Mouse (Mus musculus): ENCODE data around the gene Il1r1. TPM values are rescaled to one million over a fixed set of nuclear protein-coding genes. Genes with fewer than 3 reads are reported as not detected.

Il1r1 gene
- polyA plus RNA-seq, 1 experiment from 2014 or later = 17.8 TPM

GRCm38 (mm10) chr1:40262441-40263121, 37.7 kb downstream of the Il1r1 start:
- H3K4me2 ChIP-seq = no peak overlapping the region
- no peaks in the 10 kb centered on the region for H3K9me3 ChIP-seq (replicated peaks)
- peaks cover 6% of the 10 kb centered on the region for H3K4me1 ChIP-seq
- ATAC-seq = no peak
- H3K27me3 ChIP-seq (replicated peaks) = peaks cover 25% of the 10 kb centered on the region
- H3K9ac ChIP-seq = no peak overlapping the region
- no peak overlapping the region for H3K27ac ChIP-seq
- 57% methylated on average over 9 of the region's 9 CpGs for WGBS (ENCODE audit: insufficient replicate concordance)
- no peak overlapping the region for H3K4me3 ChIP-seq
- no peaks in the 10 kb centered on the region for H3K36me3 ChIP-seq

GRCm38 (mm10) chr1:40263122-40263498, 38.2 kb downstream of the Il1r1 start:
- Histone ChIP-seq H3K27ac (no peak overlapping the region), H3K4me2 (no peak overlapping the region), H3K4me3 (no peak overlapping the region), H3K4me1 (peaks cover 6% of the 10 kb centered on the region), H3K27me3 (replicated peaks) (peaks cover 25% of the 10 kb centered on the region), H3K36me3 (no peaks in the 10 kb centered on the region), H3K9ac (no peak overlapping the region), H3K9me3 (replicated peaks) (no peaks in the 10 kb centered on the region)
- WGBS (ENCODE audit: insufficient replicate concordance) = 24% methylated on average over 7 of the region's 7 CpGs
- no peak; the same call in 1 of the 2 replicates for ATAC-seq

- H3K4me3 ChIP-seq = no peak overlapping the region
- WGBS (ENCODE audit: insufficient replicate concordance) = 66% methylated on average over 8 of the region's 8 CpGs
- H3K4me1 ChIP-seq = peaks cover 6% of the 10 kb centered on the region
- H3K27ac ChIP-seq = no peak overlapping the region
- no peaks in the 10 kb centered on the region for H3K36me3 ChIP-seq
- no peak for ATAC-seq
- no peak overlapping the region for H3K9ac ChIP-seq
- H3K4me2 ChIP-seq = no peak overlapping the region
- no peaks in the 10 kb centered on the region for H3K9me3 ChIP-seq (replicated peaks)
- peaks cover 25% of the 10 kb centered on the region for H3K27me3 ChIP-seq (replicated peaks)
These were observed 38.8 kb downstream of the Il1r1 start for GRCm38 (mm10) chr1:40263679-40264078.

- no peak overlapping the region for H3K27ac ChIP-seq
- H3K36me3 ChIP-seq = no peaks in the 10 kb centered on the region
- no peak for ATAC-seq
- H3K4me1 ChIP-seq = peaks cover 8% of the 10 kb centered on the region
- no peak overlapping the region for H3K4me3 ChIP-seq
- 38% methylated on average over 6 of the region's 6 CpGs for WGBS (ENCODE audit: insufficient replicate concordance)
- H3K9ac ChIP-seq = no peak overlapping the region
- no peaks in the 10 kb centered on the region for H3K9me3 ChIP-seq (replicated peaks)
- no peak overlapping the region for H3K4me2 ChIP-seq
- peaks cover 25% of the 10 kb centered on the region for H3K27me3 ChIP-seq (replicated peaks)
These were observed 40.5 kb downstream of the Il1r1 start for GRCm38 (mm10) chr1:40265301-40265835.

GRCm38 (mm10) chr1:40266431-40267260, 41.8 kb downstream of the Il1r1 start:
- Histone ChIP-seq H3K9me3 (replicated peaks) (no peaks in the 10 kb centered on the region), H3K4me3 (peak overlapping the region; percentile 53), H3K27ac (no peak overlapping the region), H3K4me1 (peaks cover 14% of the 10 kb centered on the region), H3K4me2 (peak overlapping the region; percentile 61), H3K27me3 (replicated peaks) (peaks cover 25% of the 10 kb centered on the region), H3K36me3 (no peaks in the 10 kb centered on the region), H3K9ac (peak overlapping the region; percentile 65; the same call in 1 of the 2 replicates)
- whole genome bisulfite sequencing (ENCODE audit: insufficient replicate concordance) = 6% methylated on average over 36 of the region's 36 CpGs
- peak; percentile 56 for ATAC-seq

GRCm38 (mm10) chr1:40267846-40268245, 43.0 kb downstream of the Il1r1 start:
- Histone ChIP-seq H3K27me3 (replicated peaks) (peaks cover 25% of the 10 kb centered on the region), H3K4me3 (peak overlapping the region; percentile 53), H3K9ac (no peak overlapping the region; the same call in 1 of the 2 replicates), H3K4me1 (peaks cover 14% of the 10 kb centered on the region), H3K4me2 (peak overlapping the region; percentile 61), H3K27ac (no peak overlapping the region), H3K9me3 (replicated peaks) (no peaks in the 10 kb centered on the region), H3K36me3 (no peaks in the 10 kb centered on the region)
- ATAC-seq = no peak
- 68% methylated on average over 6 of the region's 6 CpGs for WGBS (ENCODE audit: insufficient replicate concordance)

- WGBS (ENCODE audit: insufficient replicate concordance) = 59% methylated on average over 6 of the region's 6 CpGs
- H3K9ac ChIP-seq = no peak overlapping the region
- no peaks in the 10 kb centered on the region for H3K36me3 ChIP-seq
- ATAC-seq = no peak
- H3K9me3 ChIP-seq (replicated peaks) = no peaks in the 10 kb centered on the region
- peaks cover 17% of the 10 kb centered on the region for H3K4me1 ChIP-seq
- H3K27me3 ChIP-seq (replicated peaks) = peaks cover 25% of the 10 kb centered on the region
- H3K4me2 ChIP-seq = peak overlapping the region; percentile 61
- H3K4me3 ChIP-seq = peak overlapping the region; percentile 53
- H3K27ac ChIP-seq = no peak overlapping the region
These were observed 43.7 kb downstream of the Il1r1 start for GRCm38 (mm10) chr1:40268536-40268935.

GRCm38 (mm10) chr1:40270415-40270814, 45.5 kb downstream of the Il1r1 start:
- no peak for ATAC-seq
- WGBS (ENCODE audit: insufficient replicate concordance) = 76% methylated on average over 12 of the region's 12 CpGs
- Histone ChIP-seq H3K9me3 (replicated peaks) (no peaks in the 10 kb centered on the region), H3K9ac (no peak overlapping the region), H3K4me1 (peaks cover 30% of the 10 kb centered on the region), H3K27me3 (replicated peaks) (peaks cover 21% of the 10 kb centered on the region), H3K4me2 (no peak overlapping the region), H3K27ac (no peak overlapping the region), H3K4me3 (no peak overlapping the region), H3K36me3 (no peaks in the 10 kb centered on the region)

- peaks cover 15% of the 10 kb centered on the region for H3K27me3 ChIP-seq (replicated peaks)
- no peaks in the 10 kb centered on the region for H3K36me3 ChIP-seq
- no peak overlapping the region for H3K4me2 ChIP-seq
- H3K9ac ChIP-seq = no peak overlapping the region
- no peak overlapping the region; the same call in 1 of the 2 replicates for H3K27ac ChIP-seq
- H3K4me1 ChIP-seq = peaks cover 30% of the 10 kb centered on the region
- 23% methylated on average over 4 of the region's 4 CpGs for WGBS (ENCODE audit: insufficient replicate concordance)
- H3K9me3 ChIP-seq (replicated peaks) = no peaks in the 10 kb centered on the region
- ATAC-seq = no peak
- H3K4me3 ChIP-seq = no peak overlapping the region
These were observed 46.2 kb downstream of the Il1r1 start for GRCm38 (mm10) chr1:40271052-40271451.

GRCm38 (mm10) chr1:40271486-40272055, 46.7 kb downstream of the Il1r1 start:
- H3K36me3 ChIP-seq = no peaks in the 10 kb centered on the region
- no peak overlapping the region for H3K9ac ChIP-seq
- no peak overlapping the region for H3K4me3 ChIP-seq
- no peak for ATAC-seq
- no peak overlapping the region for H3K4me2 ChIP-seq
- peaks cover 10% of the 10 kb centered on the region for H3K27me3 ChIP-seq (replicated peaks)
- no peaks in the 10 kb centered on the region for H3K9me3 ChIP-seq (replicated peaks)
- no peak overlapping the region for H3K27ac ChIP-seq
- H3K4me1 ChIP-seq = peaks cover 24% of the 10 kb centered on the region
- 68% methylated on average over 10 of the region's 10 CpGs for WGBS (ENCODE audit: insufficient replicate concordance)

- 74% methylated on average over 3 of the region's 3 CpGs for WGBS (ENCODE audit: insufficient replicate concordance)
- Histone ChIP-seq H3K9me3 (replicated peaks) (no peaks in the 10 kb centered on the region), H3K4me3 (no peak overlapping the region), H3K4me2 (no peak overlapping the region), H3K27ac (no peak overlapping the region), H3K9ac (no peak overlapping the region), H3K27me3 (replicated peaks) (peaks cover 4% of the 10 kb centered on the region; the same call in 1 of the 2 replicates), H3K36me3 (no peaks in the 10 kb centered on the region), H3K4me1 (peaks cover 24% of the 10 kb centered on the region; the same call in 1 of the 2 replicates)
- ATAC-seq = no peak
These were observed 47.3 kb downstream of the Il1r1 start for GRCm38 (mm10) chr1:40272204-40272603.

- WGBS (ENCODE audit: insufficient replicate concordance) = 60% methylated on average over 1 of the region's 1 CpGs
- Histone ChIP-seq H3K36me3 (no peaks in the 10 kb centered on the region), H3K9ac (no peak overlapping the region), H3K27ac (no peak overlapping the region), H3K27me3 (replicated peaks) (no peaks in the 10 kb centered on the region), H3K4me2 (no peak overlapping the region), H3K4me1 (peaks cover 30% of the 10 kb centered on the region; the same call in 1 of the 2 replicates), H3K9me3 (replicated peaks) (no peaks in the 10 kb centered on the region), H3K4me3 (no peak overlapping the region)
- no peak for ATAC-seq
These were observed 48.6 kb downstream of the Il1r1 start for GRCm38 (mm10) chr1:40273491-40273890.
